Mouse (Mus musculus): ENCODE data around the gene Tnfaip8l3. TPM values are rescaled to one million over a fixed set of nuclear protein-coding genes. Genes with fewer than 3 reads are reported as not detected.

Gene Tnfaip8l3
- polyA plus RNA-seq, 2 experiments, result 1.3 to 1.8 TPM

DNA sequence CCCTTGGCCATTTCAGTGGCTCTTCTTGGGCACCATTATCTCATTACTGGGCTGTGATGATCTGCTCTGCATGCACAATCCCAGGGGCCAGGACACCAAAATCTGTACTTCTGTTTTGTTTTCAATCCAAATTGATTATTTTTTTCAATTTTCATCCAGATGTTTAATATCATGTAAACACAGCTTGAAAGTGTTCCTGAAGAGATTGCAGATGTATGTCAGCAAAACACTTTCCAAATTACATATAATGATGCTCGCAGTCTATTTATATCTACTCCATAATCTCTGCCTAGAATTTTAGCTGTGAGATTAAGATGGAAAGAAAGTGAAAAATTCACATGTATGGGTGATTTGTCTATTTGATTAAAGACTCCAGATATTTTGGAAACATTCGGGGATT is 9.6 kb upstream of the Tnfaip8l3 start:
- no peaks in the 10 kb centered on the region for H3K36me3 ChIP-seq (ENCODE audit: control insufficient read depth, insufficient read depth, low read length)
- H3K4me2 ChIP-seq (replicated peaks; ENCODE audit: low read depth, low read length, severe bottlenecking), result no peak overlapping the region
- H3K4me3 ChIP-seq (replicated peaks; ENCODE audit: low read length), result no peak overlapping the region
- H3K27ac ChIP-seq (replicated peaks; ENCODE audit: low read depth, low read length), result no peak overlapping the region
- no peak for TF ChIP-seq POLR2A (IDR thresholded peaks at IDR 0.05; ENCODE audit: borderline replicate concordance, extremely low read depth, insufficient read depth, insufficient read length)
- no peaks in the 10 kb centered on the region for H3K9me3 ChIP-seq (ENCODE audit: control insufficient read depth, low read length)
- WGBS, result 88% methylated on average over 2 of the region's 2 CpGs
- H3K9ac ChIP-seq (ENCODE audit: low read depth, low read length, severe bottlenecking), result no peak overlapping the region
- no peaks in the 10 kb centered on the region for H3K4me1 ChIP-seq (ENCODE audit: control insufficient read depth, insufficient read depth, low read length)
- ATAC-seq (ENCODE audit: low FRiP score, low read depth), result no peak
- H3K27me3 ChIP-seq (ENCODE audit: control insufficient read depth, insufficient read depth, low read length), result no peaks in the 10 kb centered on the region
- DNase-seq (ENCODE audit: low spot score), result no peak

DNA sequence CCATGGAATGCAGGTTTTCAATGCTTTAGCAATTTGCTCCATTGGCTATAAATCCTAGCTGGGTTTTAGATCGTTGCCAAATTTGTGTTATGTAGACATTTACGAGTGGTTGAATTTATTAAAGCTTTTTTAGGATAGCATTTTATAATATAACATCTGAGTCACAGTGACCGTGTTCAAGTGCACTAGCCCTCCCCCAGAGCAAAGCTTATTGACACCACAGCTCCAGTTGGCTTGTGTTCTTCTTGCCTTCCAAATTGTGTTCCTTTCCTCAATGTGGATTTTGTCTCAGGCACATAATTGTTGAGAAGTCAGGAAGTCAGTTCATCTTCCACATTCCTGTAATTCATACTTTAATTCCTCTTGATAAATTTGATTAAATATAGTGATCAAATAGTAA is 6.7 kb upstream of the Tnfaip8l3 start:
- Histone ChIP-seq H3K9me3 (ENCODE audit: control insufficient read depth, low read length) (no peaks in the 10 kb centered on the region), H3K4me3 (replicated peaks; ENCODE audit: low read length) (no peak overlapping the region), H3K36me3 (ENCODE audit: control insufficient read depth, insufficient read depth, low read length) (no peaks in the 10 kb centered on the region), H3K4me2 (replicated peaks; ENCODE audit: low read depth, low read length, severe bottlenecking) (no peak overlapping the region), H3K9ac (ENCODE audit: low read depth, low read length, severe bottlenecking) (no peak overlapping the region), H3K27me3 (ENCODE audit: control insufficient read depth, insufficient read depth, low read length) (no peaks in the 10 kb centered on the region), H3K4me1 (ENCODE audit: control insufficient read depth, insufficient read depth, low read length) (no peaks in the 10 kb centered on the region), H3K27ac (replicated peaks; ENCODE audit: low read depth, low read length) (no peak overlapping the region)
- DNase-seq (ENCODE audit: low spot score) (no peak), ATAC-seq (ENCODE audit: low FRiP score, low read depth) (no peak)
- WGBS, result 54% methylated on average over 3 of the region's 3 CpGs
- TF ChIP-seq POLR2A (IDR thresholded peaks at IDR 0.05; ENCODE audit: borderline replicate concordance, extremely low read depth, insufficient read depth, insufficient read length), result no peak

DNA sequence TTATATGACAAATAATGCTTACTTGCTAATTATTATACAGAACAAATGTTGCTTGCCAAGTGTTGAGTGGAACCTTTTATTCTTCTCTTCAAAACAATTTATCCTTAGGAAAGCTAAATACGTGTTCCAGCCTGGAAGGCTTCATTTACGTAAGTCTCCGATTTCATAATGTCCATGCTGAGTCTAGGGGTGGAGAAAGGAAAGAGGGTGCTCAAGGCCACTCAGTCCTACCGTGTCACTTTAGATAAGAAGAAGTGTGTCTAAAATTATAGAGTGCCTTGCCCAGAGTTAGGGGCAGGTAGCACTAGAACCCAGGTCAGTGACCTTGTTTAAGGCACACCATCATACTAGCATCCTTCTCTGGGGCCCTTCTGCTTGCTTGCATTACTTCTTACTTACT is 5.5 kb upstream of the Tnfaip8l3 start:
- Histone ChIP-seq H3K4me3 (replicated peaks; ENCODE audit: low read length) (no peak overlapping the region), H3K4me2 (replicated peaks; ENCODE audit: low read depth, low read length, severe bottlenecking) (no peak overlapping the region), H3K9me3 (ENCODE audit: control insufficient read depth, low read length) (no peaks in the 10 kb centered on the region), H3K9ac (ENCODE audit: low read depth, low read length, severe bottlenecking) (no peak overlapping the region), H3K4me1 (ENCODE audit: control insufficient read depth, insufficient read depth, low read length) (peaks cover 6% of the 10 kb centered on the region), H3K36me3 (ENCODE audit: control insufficient read depth, insufficient read depth, low read length) (no peaks in the 10 kb centered on the region), H3K27ac (replicated peaks; ENCODE audit: low read depth, low read length) (no peak overlapping the region), H3K27me3 (ENCODE audit: control insufficient read depth, insufficient read depth, low read length) (no peaks in the 10 kb centered on the region)
- TF ChIP-seq POLR2A (IDR thresholded peaks at IDR 0.05; ENCODE audit: borderline replicate concordance, extremely low read depth, insufficient read depth, insufficient read length), result no peak
- ATAC-seq (ENCODE audit: low FRiP score, low read depth) (no peak), DNase-seq (ENCODE audit: low spot score) (no peak)
- 83% methylated on average over 4 of the region's 4 CpGs for WGBS

DNA sequence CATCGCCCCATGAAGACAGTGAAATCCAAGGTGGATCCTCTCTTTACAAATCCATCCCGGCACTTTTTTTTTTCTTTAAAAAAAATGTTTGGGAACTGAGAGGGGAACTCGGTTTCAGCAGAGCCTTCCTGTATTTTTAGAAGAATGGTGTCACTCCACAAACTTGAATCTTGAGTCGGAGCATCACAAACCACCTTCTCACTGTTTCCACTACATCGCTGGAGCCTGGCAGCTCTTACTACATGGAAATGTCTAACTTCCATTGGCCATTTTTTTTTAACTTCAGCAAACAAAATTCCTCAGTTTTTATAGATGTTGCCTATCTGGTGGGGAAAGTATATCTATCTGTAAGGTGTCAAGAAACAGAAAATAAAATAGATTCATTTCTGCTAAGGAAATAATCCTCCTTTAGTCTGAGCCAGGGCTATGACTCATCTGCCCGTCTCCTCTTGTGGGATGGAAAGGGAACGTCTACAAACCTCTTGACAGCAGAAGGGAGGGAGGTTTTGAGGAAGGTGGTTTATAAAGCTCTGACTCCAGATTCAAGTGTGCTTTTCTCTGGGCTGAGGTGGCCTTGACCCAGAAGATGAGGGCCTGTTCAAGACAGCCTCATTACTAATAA is 3.4 kb upstream of the Tnfaip8l3 start:
- no peak overlapping the region for H3K4me3 ChIP-seq (replicated peaks; ENCODE audit: low read length)
- no peak overlapping the region for H3K9ac ChIP-seq (ENCODE audit: low read depth, low read length, severe bottlenecking)
- WGBS, result 74% methylated on average over 7 of the region's 7 CpGs
- DNase-seq (ENCODE audit: low spot score), result no peak
- no peaks in the 10 kb centered on the region for H3K9me3 ChIP-seq (ENCODE audit: control insufficient read depth, low read length)
- H3K27me3 ChIP-seq (ENCODE audit: control insufficient read depth, insufficient read depth, low read length), result no peaks in the 10 kb centered on the region; the same call in 1 of the 2 replicates
- peaks cover 10% of the 10 kb centered on the region for H3K4me1 ChIP-seq (ENCODE audit: control insufficient read depth, insufficient read depth, low read length)
- H3K36me3 ChIP-seq (ENCODE audit: control insufficient read depth, insufficient read depth, low read length), result no peaks in the 10 kb centered on the region
- H3K4me2 ChIP-seq (replicated peaks; ENCODE audit: low read depth, low read length, severe bottlenecking), result no peak overlapping the region
- H3K27ac ChIP-seq (replicated peaks; ENCODE audit: low read depth, low read length), result no peak overlapping the region
- TF ChIP-seq POLR2A (IDR thresholded peaks at IDR 0.05; ENCODE audit: borderline replicate concordance, extremely low read depth, insufficient read depth, insufficient read length), result no peak
- no peak for ATAC-seq (ENCODE audit: low FRiP score, low read depth)

DNA sequence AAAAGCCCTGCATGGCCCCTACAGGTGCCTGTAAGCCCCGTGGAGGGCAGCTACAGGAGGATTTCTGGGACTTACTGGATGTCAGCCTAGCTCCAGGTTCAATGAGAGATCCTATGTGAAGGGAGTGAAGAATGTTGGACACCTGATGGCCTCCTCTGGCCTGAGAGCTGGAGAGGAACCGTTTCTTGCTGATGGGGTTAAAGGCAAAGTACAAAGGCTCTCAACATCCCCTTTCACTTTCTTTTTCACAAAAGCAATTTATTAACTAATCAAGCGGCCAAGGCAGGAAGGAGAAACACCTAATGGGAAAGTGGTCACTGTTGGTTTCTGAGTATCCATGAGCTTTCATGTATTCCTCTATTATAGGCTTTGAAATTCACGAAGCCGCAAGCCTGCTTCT is 1.0 kb upstream of the Tnfaip8l3 start:
- Histone ChIP-seq H3K9ac (ENCODE audit: low read depth, low read length, severe bottlenecking) (peak overlapping the region; percentile 61; the same call in 1 of the 2 replicates), H3K36me3 (ENCODE audit: control insufficient read depth, insufficient read depth, low read length) (no peaks in the 10 kb centered on the region), H3K27me3 (ENCODE audit: control insufficient read depth, insufficient read depth, low read length) (peaks cover 4% of the 10 kb centered on the region; the same call in 1 of the 2 replicates), H3K4me2 (replicated peaks; ENCODE audit: low read depth, low read length, severe bottlenecking) (peak overlapping the region; percentile 98), H3K27ac (replicated peaks; ENCODE audit: low read depth, low read length) (no peak overlapping the region), H3K4me1 (ENCODE audit: control insufficient read depth, insufficient read depth, low read length) (peaks cover 10% of the 10 kb centered on the region), H3K4me3 (replicated peaks; ENCODE audit: low read length) (peak overlapping the region; percentile 52), H3K9me3 (ENCODE audit: control insufficient read depth, low read length) (no peaks in the 10 kb centered on the region)
- DNase-seq (ENCODE audit: low spot score), result no peak
- WGBS, result 28% methylated on average over 5 of the region's 5 CpGs
- TF ChIP-seq POLR2A (IDR thresholded peaks at IDR 0.05; ENCODE audit: borderline replicate concordance, extremely low read depth, insufficient read depth, insufficient read length), result no peak
- ATAC-seq (ENCODE audit: low FRiP score, low read depth), result no peak

All from limb, embryonic 14.5 days (tissue).